Mouse (Mus musculus): ENCODE measurements around the gene Arl8b. TPM values are rescaled to one million over a fixed set of nuclear protein-coding genes. Genes with fewer than 3 reads are reported as not detected.
"Not testable (repeated sequence)": the region's sequence is repeated elsewhere in the genome, so short reads cannot be mapped to it uniquely, and the experiment has no call there.

Gene Arl8b
- total RNA-seq, 2 experiments from 2014 or later: 107 to 126 TPM

DNA sequence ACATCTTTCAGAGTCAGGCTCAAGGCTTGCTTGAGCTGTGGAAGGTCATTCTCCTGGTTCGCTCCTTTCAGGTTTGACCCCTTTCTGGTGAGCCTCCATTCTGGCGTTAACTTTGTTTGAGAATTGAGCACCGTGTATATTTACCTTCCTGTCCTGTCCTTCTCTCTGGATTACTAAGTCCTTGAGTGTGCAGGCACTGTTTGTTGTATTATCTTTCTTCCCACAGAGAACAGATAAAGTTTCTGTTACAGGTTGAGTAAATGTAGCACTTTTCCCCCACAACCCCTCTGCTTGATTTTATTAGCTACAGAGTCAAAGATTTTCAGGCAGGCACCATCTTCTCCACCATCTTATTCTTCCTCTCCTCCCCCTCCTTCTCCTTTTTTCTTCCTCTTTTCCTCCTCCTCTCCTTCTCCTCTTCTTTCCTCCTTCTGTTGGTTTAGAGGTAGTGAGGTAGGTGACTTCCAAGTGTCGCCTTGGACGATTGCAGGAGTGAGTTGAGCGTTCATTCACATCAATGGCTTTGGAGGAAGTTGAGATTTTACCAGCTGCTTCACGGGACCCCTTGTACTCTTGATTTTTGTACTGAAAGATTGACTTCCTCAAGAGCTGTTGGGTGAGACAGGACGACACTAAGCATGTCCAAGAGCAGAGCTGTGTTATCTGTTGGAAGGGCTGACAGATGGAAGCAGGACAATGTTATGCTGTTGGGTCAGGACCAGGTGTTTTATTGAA, 51.2 kb downstream of the Arl8b start:
- no peak for DNase-seq (ENCODE audit: low spot score in 2 of 2)

DNA sequence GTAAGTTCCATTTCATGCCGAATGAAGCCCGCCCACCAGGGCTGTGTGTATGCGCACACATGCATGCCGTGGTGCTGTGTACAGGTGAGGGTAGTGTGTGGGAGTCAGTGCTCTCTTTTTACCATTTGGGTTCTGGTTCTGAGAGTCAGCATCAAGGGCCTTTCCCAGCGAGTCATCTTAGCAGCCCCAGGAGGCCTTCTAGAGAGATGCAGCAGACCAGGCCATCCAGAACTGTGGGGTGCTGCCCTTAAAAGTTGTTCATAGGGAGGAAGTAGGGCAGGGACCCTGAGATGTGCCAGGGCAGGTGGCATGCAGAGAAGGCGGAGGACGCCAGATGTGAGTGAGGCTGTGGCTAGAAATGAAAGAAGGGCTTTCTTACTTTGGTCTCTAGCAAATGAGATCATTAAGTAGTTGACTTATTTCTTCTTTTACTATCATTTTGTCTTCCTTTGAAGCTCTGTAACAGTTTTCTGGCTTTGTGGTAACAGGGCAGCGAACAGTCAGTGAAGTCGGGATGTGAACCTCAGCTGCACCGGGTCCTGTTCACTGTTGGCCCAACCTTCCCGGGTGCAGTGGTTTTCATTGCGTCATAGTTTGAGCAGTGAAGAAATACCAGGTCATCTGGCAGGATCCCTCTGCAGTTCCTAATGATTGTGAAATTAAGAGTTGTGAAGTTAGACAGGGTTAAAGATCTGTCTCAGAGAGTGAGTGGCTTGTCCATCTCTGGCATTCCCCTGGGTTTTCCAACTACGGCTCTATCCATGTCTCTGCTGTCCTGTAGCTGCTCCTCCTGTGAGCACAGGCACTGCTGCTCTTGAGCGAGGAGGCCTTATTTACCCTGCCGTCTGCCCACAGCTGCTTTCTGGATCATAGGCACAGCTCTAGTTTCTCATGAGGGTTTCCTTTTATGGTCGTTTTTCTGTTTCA, 53.1 kb downstream of the Arl8b start:
- DNase-seq (ENCODE audit: low spot score in 2 of 2): peak in 1 of 2 experiments; percentile 18

DNA sequence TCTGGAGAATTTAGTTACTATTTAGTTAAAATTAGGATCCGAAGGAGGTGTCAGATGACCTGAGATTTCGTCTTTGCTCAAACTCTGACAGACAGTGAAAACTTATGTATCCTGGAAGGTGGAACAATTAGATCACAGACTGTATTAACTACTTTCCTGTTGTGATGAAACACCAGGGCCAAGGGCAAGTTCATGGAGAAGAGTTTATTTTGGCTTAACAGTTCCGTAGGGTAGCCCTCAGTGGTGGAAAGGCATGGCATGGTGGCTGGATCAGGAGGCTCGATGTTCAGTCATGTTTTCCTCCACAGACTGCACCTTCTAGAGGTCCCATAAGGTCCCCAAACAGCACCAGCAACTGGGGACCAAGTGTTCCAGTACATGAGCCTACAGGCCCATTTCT, 54.2 kb downstream of the Arl8b start:
- no peak for DNase-seq (ENCODE audit: low spot score in 2 of 2)

DNA sequence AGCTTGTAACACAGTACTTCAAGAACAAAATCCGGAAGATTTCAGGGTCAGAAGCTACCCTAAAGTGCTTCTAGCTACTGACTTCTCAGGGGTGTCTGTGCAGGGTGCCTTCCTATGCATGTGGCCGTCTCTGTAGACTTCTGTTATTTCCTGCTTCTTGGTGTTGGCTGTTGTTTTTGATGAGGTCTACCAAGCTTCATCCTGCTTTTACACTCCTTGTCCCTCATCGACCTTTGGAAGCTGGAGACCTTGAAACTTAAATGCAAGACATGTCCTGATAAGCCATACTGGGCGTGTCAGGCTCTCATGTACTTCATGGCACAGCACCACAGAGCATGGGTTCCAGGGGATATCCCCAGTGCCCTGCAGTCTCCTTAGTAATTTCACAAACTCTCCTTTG, 55.1 kb downstream of the Arl8b start:
- DNase-seq (ENCODE audit: low spot score in 2 of 2): no peak

DNA sequence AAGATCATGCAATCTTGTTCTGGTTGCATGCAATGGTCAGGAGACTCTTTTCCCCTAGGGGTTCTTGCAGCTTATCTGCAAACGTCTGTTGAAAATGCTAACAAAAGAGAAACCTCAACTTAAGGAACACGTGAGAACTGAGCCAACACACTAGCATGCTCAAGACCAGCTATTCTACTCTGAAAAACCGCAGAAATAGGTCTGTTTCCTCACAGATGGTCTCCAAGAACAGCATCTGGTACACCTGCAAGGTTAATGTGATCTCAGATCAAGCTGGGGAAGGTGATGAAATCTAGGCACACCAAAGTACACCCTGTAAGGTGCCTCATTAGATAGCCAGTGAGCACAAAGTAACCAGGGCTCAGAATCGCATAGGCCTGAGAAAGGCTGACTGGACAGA, 56.5 kb downstream of the Arl8b start:
- DNase-seq (ENCODE audit: low spot score in 2 of 2): no peak

DNA sequence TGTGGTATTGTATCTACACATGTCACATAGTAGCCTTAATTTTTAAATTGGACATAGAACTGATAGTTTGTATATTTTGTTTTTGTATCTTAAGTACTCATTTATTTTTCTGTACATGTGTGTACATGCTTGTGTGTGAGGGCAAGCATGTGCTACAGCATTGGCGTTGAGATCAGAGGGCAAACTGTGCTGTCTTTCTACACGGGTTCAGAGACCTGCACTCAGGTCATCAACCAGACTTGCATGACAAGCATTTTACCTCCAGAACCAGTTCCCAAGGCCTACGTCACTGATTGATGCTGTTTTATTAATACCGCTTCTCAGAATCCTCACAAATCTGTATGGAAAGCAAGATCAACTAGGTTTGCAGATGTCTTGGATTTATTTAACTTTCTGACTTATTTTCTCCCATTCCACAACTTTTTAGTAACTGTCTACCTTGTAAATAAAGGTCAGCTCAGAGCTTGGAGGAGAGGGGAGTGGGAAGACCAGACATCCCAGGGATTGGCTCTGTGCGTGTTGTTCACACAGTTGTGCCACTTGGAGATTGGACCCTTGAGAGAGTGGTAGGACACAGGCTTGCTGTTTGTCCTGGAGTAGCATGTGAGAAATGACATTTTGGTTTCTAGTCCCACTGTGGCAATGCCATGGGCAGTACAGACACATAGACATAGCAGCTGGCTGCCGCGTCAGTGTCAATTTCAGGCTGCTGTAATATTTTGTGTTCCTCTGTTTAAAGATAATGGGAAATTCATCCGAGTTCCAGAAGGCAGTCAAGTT, 58.2 kb downstream of the Arl8b start:
- no peak for DNase-seq (ENCODE audit: low spot score in 2 of 2)

DNA sequence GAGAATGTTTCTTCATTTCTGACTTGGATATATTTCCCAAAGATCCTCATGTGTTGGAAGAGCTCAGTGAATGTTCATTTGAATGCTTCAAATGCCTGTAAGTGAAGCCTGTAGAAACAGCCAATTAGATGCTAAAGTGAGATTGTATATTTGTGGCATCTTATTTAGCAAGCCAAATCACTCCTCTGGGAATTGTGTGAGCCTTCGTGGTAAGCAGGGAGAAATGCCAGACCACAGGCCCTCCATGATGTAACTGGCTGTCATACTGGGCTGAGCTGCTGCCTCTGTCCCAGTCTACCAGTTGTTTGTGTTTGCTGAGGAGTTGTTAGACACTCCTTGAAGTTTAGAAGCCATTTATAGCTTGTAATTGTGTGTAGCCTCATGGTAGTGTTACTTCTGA, 60.8 kb downstream of the Arl8b start:
- DNase-seq (ENCODE audit: low spot score in 2 of 2): no peak

DNA sequence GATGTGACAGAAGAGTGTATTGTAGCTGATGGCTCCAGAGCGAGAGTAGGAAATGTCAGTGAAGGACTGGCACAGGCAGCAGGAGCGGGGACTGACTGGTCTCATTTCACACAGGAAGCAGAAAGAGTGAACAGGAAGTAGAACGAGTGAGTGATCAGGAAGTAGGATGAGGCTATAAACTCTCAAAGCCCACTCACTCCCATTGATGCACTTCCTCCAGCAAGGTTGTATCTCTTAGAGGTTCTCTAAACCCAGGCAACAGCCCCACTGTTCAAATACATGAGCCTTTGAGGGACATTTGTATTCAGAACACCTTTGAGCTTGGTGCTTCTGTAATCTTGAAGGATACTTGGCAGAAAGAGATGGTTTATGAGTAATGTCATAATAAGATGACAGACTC, 61.2 kb downstream of the Arl8b start:
- no peak for DNase-seq (ENCODE audit: low spot score in 2 of 2)

DNA sequence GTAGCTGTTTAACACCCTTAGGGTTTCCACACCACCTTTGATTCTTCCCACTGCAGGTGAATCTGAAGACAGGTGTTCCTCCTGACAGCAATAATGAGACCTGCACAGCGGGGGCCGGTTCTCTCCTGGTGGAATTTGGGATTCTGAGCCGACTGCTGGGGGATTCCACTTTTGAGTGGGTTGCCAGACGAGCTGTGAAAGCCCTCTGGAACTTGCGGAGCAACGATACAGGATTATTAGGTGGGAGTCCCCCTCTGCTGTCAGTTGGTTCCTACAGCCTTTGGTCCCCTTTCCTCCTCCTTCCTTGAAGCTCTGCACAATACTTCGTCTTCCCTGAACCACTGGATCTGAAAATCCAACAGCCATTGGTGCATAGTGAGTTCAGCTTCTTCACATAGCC, 61.9 kb downstream of the Arl8b start:
- no peak for DNase-seq (ENCODE audit: low spot score in 2 of 2)

DNA sequence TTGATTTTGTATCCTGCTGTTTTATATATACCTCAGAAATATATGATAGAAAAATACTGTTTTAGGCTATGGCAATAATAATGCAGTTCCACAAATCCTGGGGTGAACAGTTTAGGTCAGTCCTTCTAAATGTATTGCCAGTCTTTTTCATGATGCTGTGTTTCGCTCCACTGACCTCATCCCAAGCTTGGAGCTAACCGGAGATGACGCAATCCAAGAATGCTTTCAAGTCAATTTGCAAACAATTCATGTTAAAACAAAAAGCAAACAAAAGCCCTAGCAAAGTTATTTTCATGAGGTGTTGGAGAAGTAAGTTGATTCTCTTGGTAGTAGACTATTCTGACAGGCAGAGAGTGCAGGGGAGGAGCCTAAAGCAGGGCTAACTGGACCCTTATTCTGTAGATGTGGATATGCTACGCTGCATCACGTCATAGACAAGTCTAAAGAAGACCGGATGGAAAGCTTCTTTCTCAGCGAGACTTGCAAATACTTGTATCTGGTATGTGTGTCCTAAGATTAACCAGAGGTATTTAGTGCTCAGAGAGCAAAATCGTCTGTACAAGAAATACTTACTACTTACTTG, 69.3 kb downstream of the Arl8b start:
- no peak for DNase-seq (ENCODE audit: low spot score in 2 of 2)

DNA sequence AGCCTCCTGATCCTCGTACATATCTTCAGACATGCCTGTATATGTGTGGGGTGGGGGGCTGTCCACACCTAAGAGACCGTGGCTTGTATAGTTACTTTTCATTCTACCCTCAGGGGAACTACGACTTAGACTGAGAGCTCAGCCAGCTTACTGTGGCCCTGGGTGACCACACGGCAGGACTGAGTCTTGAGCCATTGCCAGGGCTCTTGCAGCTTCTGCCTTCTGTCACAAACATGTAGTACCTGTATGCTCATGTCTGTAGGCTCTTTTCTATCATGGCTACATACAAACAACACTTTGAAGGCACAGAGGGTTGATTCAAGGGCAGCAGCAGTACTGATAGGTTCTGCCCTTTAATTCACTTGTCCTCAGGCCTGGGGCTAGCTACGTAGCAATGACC, 70.1 kb downstream of the Arl8b start:
- DNase-seq (ENCODE audit: low spot score in 2 of 2): no peak

DNA sequence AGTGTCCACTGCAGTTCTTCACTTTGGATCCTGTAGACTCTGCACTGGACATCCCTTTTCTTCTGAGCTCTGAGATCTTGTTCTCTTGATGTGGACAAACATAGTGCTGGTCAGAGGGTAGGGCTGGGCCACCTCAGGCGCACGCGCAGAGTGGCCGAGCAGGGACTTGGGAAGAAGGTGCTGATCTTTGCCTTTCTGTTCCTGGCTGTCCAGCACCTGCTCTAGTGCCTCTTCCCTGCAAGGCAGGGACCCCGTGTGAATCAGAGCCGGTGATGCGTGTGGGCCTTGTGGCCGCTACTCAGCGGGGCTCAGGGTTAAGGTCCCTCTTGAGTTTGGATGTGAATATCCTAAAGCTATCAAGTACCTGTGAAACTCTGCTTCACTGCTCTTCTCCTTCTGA, 75.7 kb downstream of the Arl8b start:
- DNase-seq (ENCODE audit: low spot score in 2 of 2): no peak

DNA sequence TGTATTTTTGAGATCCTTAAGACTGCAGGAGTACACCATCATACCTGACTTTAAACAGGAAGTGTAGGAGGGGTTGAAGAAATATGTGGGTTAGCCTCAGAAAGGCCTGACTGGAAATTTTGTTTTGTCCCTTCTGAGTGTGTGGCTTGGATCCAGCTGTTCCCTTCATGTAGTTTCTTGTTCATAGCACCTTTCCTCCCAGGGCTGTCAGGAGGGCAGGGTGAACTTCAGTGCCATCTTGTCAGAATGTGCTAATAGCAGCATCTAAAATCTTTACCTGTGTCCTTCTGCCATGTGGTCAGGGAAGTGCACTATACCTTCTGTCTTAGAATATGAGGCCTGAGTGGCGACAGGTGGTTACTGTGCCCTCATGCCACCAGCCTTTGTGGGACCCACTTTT, 78.3 kb downstream of the Arl8b start:
- no peak for DNase-seq (ENCODE audit: low spot score in 2 of 2)

DNA sequence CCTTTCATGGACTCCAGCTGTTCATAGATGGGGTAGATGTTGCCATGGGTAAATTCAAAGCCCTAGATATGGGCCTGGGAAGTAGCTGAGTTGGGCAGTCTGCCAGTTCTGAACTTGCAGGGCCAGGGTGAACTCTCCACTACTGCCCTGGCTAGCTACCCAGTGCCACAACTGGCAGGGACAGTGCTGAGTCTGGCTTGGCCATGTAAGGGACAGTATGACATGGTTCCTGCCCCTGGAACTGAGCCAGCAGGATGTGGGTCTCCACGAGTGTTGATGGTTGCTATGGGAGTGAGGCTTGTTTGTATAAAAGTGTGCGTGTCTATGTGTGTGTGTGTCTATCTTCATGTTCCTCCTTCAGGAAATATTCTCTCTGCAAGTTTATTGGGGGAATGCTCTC, 79.6 kb downstream of the Arl8b start:
- DNase-seq (ENCODE audit: low spot score in 2 of 2): no peak

DNA sequence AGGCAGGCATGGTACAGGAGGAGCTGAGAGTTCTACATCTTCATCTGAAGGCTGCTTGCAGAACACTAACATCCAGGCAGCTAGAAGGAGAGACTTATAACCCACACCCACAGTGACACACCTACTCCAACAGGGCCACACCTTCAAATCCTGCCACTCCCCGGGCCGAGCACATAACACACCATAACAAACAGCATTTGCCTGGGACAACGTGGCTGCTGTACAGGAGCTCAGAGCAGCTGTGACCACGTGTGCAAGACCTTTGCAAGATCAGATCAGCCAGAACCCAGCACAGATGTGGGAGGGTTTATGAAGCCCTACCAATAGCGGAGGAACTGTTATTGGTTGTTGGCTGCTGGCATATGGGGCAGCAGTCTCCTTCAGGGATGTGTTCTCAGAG, 83.4 kb downstream of the Arl8b start:
- DNase-seq (ENCODE audit: low spot score in 2 of 2): no peak

DNA sequence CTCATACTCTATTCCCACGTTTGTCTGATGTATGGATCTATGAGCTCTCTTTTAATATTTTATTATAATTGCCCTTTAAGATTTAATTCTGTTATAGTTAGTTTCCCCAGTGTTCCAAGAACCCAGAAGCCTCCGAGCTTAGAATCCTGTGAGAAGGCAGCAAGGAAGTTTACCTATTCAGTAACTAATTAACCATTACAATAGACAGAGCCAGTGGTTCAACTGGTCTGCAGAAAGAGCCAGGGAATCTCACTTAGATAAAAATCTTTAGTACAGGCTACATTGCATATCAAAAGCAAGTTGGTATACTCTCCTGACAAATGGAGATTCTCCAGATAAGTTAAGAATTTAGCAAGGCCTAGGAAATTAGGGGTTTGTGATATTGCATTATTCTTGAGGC, 86.1 kb downstream of the Arl8b start:
- DNase-seq (ENCODE audit: low spot score in 2 of 2): not testable (repeated sequence)

DNA sequence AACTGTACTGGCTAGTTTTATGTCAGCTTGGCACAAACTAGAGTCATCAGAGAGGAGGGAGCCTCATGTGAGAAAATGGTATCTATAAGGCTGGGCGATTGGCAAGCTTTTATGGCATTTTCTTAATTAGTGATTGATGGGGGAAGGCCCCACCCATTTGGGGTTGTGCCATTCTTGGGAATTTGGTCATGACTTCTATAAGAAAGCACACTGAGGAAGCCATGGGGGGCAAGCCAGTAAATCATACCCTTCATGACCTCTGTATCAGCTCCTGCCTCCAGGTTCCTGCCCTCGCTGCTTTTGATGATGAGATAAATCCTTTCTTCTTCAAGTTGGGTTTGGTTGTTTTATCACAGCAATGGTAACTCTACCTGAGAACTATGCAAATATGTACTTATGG, 87.5 kb downstream of the Arl8b start:
- DNase-seq (ENCODE audit: low spot score in 2 of 2): no peak

DNA sequence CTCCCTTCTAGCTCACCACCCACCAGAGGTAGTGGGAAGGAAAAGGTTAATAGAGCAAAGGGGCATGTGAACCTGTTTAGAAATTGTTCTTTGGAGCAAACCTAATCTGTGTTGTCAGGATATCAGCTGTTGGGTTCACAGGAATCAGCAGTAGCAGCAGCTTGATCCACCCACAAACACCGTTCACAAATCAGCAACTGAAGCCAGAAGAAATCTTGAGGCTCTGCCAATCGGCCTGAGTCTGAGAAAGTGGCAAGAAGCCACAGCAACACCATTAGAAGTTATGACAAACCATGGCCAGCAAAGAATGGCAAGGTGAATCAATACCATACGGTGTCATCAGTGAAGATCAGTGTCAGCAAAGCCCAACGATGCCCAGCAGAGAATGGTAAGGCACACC, 88.4 kb downstream of the Arl8b start:
- no peak for DNase-seq (ENCODE audit: low spot score in 2 of 2)
